Mouse (Mus musculus) adipose tissue, adult 10 weeks (tissue): ENCODE results near the gene Ccdc167. TPM values are rescaled to one million over a fixed set of nuclear protein-coding genes. Genes with fewer than 3 reads are reported as not detected.

Experiments
- polyA plus RNA-seq: library from polyadenylated mRNA; stranded (reverse); fragments of 350-450 nt; fragmentation: Illumina TruSeq; extraction: RNeasy Lipid Tissue Mini Kit (QIAGEN cat#74804); gene quantifications from one replicate; pipeline ENCODE4 v1.2.3, GENCODE M21; 2014; ENCODE audit warnings: low read depth, low replicate concordance

Gene Ccdc167
- 8.7 TPM for polyA plus RNA-seq

DNA sequence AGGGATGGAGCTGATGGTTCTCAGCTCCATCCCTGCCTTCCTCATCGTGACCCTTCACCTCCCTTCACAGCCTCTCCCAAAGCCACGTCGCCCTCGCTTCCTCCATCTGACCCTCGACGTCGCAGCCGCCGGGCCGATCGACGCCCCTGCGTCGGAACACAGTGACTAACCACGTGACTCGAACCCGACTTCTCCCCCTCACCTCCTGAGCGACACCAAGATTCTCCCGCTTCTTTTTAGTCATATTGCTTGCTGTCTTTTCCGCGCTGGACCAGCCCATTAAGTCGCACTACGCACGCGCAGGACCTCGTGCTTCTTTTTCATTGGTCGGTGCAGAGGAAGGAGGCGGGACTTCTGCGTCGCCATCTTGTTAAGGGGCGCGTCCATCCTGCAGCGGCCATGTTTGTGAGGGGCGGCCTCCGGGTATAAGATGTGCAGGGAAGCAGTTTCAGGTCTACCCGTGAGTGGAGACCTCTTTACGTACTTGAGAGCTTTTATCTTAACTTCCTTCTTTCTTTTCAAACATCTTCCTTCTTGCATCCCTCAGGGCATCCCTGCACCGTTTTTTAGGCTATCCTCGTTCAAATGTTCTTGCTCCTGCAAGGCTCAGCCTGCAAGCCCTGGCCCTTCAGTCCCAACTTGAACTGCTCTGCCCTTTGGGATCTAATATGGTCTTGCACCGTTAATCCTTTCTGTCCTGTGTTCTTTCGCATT, at the start of gene Ccdc167:
Gene Ccdc167, minus strand, starts transcription at position 313 of the 714 bp plus-strand sequence.

DNA sequence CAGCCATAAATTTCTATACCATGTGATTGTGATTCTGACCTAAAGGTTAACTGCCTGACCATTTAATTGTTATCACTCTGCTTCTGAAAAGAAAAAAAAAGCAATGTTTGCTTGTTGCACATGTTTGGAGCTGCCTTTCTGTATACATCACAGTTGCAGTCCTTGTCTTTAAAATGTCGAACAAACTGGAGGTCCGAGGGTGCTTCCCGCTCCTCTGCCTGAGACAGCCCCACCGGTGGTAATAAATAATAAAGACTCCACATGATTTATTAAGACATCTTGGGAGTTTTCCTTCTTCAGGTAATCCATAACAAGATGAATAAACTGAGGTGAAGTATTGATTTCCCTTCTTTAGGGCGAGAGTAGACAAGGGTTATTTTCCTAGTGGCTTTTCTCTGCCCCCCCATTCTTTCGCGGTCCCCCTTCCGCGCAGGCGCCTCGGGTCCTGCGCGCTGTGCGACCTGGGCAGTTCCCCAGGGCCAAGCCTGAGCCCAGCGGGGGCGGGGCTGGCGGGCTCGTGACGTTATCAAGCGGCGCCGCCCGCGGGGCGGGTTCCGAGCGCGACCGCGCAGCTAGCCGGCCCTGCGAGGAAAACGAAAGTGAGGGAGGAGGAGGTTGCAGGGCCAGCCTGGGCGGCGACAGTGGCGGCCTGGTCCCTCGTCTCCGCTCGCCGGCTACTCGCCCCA, 56.6 kb downstream of the Ccdc167 start, which contains the start of gene Cmtr1:
Gene Cmtr1, plus strand, starts transcription at position 520 of the 686 bp plus-strand sequence.

Other genes starting within 250 kb of the Ccdc167 start
- gene Pim1, start 226.3 kb downstream of the Ccdc167 start, polyA plus RNA-seq: 13.0 TPM
- not detected for gene Gm17657, start 167.4 kb downstream of the Ccdc167 start, polyA plus RNA-seq
- gene Tbc1d22b, start 167.3 kb downstream of the Ccdc167 start, polyA plus RNA-seq: 13.8 TPM
- 1.1 TPM for gene Tmem217, start 164.7 kb downstream of the Ccdc167 start, polyA plus RNA-seq
- gene Rnf8, start 102.3 kb downstream of the Ccdc167 start, polyA plus RNA-seq: 32.9 TPM
- 2.2 TPM for gene Gm28043, start 102.2 kb downstream of the Ccdc167 start, polyA plus RNA-seq
- gene Cmtr1, start 56.4 kb downstream of the Ccdc167 start, polyA plus RNA-seq: 39.2 TPM